Mouse (Mus musculus) intestine, embryonic 14.5 days (tissue): ENCODE measurements around the gene Hnrnpd. TPM values are rescaled to one million over a fixed set of nuclear protein-coding genes. Genes with fewer than 3 reads are reported as not detected.

Source experiments
- ATAC-seq: fragments of 200-750 bp; cut with Nextera tagmentation; replicated peaks from 2 replicates; pipeline ENCODE4 v1.8.0; 2017; ENCODE audit warnings: low read depth, moderate number of reproducible peaks, moderate TSS enrichment, moderate library complexity; ENCODE audit not compliant: low FRiP score, low TSS enrichment
- DNase-seq: peaks from one replicate; pipeline ENCODE4 v3.0.0-alpha.2; 2018; ENCODE audit warnings: low spot score
- H3K27ac ChIP-seq: fragments of 300-500 bp; sonication (generic); 2 replicates; pipeline ENCODE4 v1.5.1; 2014; ENCODE audit warnings: low read depth, mild to moderate bottlenecking, control low read depth
- H3K27me3 ChIP-seq: fragments of 300-500 bp; sonication (generic); replicated peaks from 2 replicates; pipeline ENCODE4 v1.6.1; 2014; ENCODE audit warnings: low read length, control low read depth; ENCODE audit not compliant: control insufficient read depth, insufficient read depth
- H3K36me3 ChIP-seq: fragments of 300-500 bp; sonication (generic); 2 replicates; pipeline ENCODE4 v1.6.1; 2014; ENCODE audit warnings: low read length, control low read depth; ENCODE audit not compliant: control insufficient read depth, insufficient read depth
- H3K4me1 ChIP-seq: fragments of 300-500 bp; sonication (generic); replicated peaks from 2 replicates; pipeline ENCODE4 v1.6.1; 2014; ENCODE audit warnings: low read length, control low read depth, mixed read lengths; ENCODE audit not compliant: control insufficient read depth, insufficient read depth
- H3K4me2 ChIP-seq: fragments of 300-500 bp; sonication (generic); 2 replicates; pipeline ENCODE4 v1.6.1; 2014; ENCODE audit warnings: low read length
- H3K4me3 ChIP-seq: fragments of 300-500 bp; sonication (generic); 2 replicates; pipeline ENCODE4 v1.5.1; 2014; ENCODE audit warnings: low read depth, low read length, control low read depth, mixed read lengths
- H3K9ac ChIP-seq: fragments of 300-500 bp; sonication (generic); 2 replicates; pipeline ENCODE4 v1.6.1; 2014; ENCODE audit warnings: mild to moderate bottlenecking, low read length
- H3K9me3 ChIP-seq: fragments of 300-500 bp; sonication (generic); 2 replicates; pipeline ENCODE4 v1.6.1; 2016; ENCODE audit warnings: low read length, control low read depth; ENCODE audit not compliant: control insufficient read depth
- WGBS: fragments of 180-500 bp; shearing (Covaris S2); extraction: QIAGEN DNeasy Blood & Tissue Kit; methylation state at CpG from one replicate; pipeline ENCODE4 v1.1.7; 2014; 5-methylcytosine and 5-hydroxymethylcytosine counted together
- polyA plus RNA-seq: library from polyadenylated mRNA; unstranded; fragments of >200 nt; fragmentation: Nextera tagmentation; extraction: Ambion mirVana; gene quantifications from 2 replicates; pipeline ENCODE4 v1.2.1, GENCODE M21; 2014

Gene Hnrnpd
- 142 and 148 TPM in 2 replicates for polyA plus RNA-seq

DNA sequence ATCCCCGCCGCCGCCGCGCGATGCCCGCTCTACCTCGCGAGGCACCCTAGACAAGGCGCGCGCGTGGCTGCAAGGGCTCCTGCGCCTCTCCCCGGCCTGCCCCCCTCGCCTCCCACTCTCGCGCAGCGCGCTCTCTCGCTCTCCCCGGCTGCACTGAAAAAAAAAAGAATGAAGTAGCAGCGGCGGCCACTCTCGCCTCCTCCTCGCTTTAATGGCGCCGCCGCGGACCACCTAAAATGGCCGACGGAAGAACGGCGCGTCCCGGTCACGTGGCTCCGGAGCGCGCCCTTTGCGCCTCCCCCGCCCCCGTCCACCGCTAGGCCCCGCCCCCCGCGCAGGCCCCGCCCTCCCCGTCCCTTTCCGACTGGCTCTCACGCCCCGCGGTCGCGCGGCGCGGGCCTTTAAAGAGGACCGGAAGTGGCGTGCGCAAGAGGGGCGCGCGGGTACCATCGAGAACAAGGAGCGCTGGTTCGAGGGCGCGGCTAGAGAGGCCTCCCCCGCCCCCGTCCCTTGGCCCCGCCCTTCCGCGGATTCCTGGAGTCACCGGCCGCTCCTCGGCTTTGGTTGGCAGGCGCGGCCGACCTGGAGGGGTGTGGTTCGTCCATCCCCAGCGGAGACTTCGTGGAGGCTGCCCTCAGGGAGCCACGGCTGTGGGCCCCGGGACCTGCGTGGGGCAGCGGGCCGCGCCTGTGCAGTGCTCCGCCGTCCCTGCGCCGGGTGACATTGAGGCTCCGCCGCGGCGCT lies at the start of gene Hnrnpd, which contains the start of gene 4930524J08Rik:
TSS of gene Hnrnpd (minus strand) at position 240 of the 744 bp plus-strand sequence.
TSS of gene 4930524J08Rik (plus strand) at position 363 of the 744 bp plus-strand sequence.
- peak within 1 kb of the TSS; percentile 100 for H3K27ac ChIP-seq
- under 1% methylated on average over 88 of the region's 97 CpGs for WGBS
- peak; percentile 98 for ATAC-seq

DNA sequence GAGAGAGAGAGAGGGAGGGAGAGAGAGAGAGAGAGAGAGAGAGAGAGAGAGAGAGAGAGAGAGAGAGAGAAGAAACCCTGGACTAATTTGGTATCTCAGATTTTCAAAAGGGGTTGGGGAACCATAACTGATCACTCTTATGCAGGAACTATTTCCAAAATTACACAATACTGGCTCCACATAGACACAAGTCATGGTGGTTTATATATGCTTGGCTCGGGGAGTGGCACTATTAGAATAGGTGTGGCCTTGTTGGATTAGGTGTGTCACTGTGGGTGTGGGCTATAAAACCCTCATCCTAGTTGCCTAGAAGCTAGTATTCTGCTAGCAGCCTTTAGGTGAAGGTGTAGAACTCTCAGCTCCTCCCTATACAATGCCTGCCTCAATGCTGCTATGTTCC lies 46.1 kb upstream of the Hnrnpd start:
- 63% methylated on average over 1 of the region's 1 CpGs for WGBS
- no peaks in the 10 kb centered on the region for H3K9me3 ChIP-seq
- no peak for ATAC-seq

More for the DNA sequence above, at the start of gene Hnrnpd, which contains the start of gene 4930524J08Rik:
- H3K9ac ChIP-seq: peak within 1 kb of the TSS; percentile 99
- H3K36me3 ChIP-seq: peaks cover 8% of the 10 kb centered on the region
- peak within 1 kb of the TSS; percentile 92 for H3K4me2 ChIP-seq
- peaks cover 26% of the 10 kb centered on the region for H3K4me1 ChIP-seq
- peak; percentile 96 for DNase-seq
- H3K4me3 ChIP-seq: peak within 1 kb of the TSS; percentile 92
- no peaks in the 10 kb centered on the region for H3K9me3 ChIP-seq
- no peaks in the 10 kb centered on the region for H3K27me3 ChIP-seq

DNA sequence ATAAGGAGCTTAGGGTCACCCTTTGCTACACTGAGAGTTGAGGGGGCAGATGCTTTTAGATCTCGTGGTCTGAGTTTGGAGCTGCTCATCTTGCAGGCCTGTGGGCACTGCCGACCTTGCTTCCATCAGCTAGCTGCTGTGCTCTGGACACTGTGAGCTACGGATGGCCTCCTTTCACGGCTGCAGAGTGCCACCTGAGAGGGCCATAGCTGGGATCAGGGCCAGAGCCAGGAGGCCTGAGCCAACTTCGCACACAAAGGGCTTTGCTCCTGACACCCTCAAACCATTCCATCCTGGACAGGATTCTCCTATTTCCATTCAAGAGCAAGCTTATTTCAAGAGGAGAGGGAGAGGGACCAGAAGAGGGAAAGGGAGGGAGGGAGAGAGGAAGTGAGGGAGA lies 45.7 kb upstream of the Hnrnpd start:
- H3K36me3 ChIP-seq: no peaks in the 10 kb centered on the region
- no peak overlapping the region for H3K4me3 ChIP-seq
- H3K4me1 ChIP-seq: no peaks in the 10 kb centered on the region
- H3K9me3 ChIP-seq: no peaks in the 10 kb centered on the region
- H3K27ac ChIP-seq: no peak overlapping the region
- ATAC-seq: no peak
- 73% methylated on average over 5 of the region's 5 CpGs for WGBS
- H3K9ac ChIP-seq: no peak overlapping the region
- H3K27me3 ChIP-seq: no peaks in the 10 kb centered on the region
- H3K4me2 ChIP-seq: no peak overlapping the region
- DNase-seq: no peak

More for the DNA sequence above, 46.1 kb upstream of the Hnrnpd start:
- Histone ChIP-seq H3K36me3 (no peaks in the 10 kb centered on the region), H3K4me1 (no peaks in the 10 kb centered on the region), H3K4me2 (no peak overlapping the region), H3K9ac (no peak overlapping the region), H3K4me3 (no peak overlapping the region), H3K27ac (no peak overlapping the region), H3K27me3 (no peaks in the 10 kb centered on the region)
- no peak for DNase-seq

DNA sequence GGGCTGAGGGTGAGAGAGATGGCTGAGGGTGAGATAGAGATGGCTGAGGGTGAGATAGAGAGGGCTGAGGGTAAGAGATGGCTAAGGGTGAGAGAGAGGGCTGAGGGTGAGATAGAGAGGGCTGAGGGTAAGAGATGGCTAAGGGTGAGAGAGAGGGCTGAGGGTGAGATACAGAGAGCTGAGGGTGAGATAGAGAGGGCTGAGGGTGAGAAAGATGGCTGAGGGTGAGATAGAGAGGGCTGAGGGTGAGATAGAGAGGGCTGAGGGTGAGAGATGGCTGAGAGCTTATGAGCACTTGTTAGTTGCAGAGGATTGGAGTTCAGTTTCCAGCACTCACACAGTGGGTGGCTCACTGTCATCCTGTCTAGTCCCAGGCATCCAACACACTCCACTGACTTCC lies 41.4 kb upstream of the Hnrnpd start:
- Histone ChIP-seq H3K9ac (no peak overlapping the region), H3K9me3 (no peaks in the 10 kb centered on the region), H3K4me3 (no peak overlapping the region), H3K4me2 (no peak overlapping the region), H3K27me3 (no peaks in the 10 kb centered on the region), H3K4me1 (no peaks in the 10 kb centered on the region), H3K27ac (no peak overlapping the region), H3K36me3 (no peaks in the 10 kb centered on the region)
- DNase-seq: no peak
- no peak for ATAC-seq

DNA sequence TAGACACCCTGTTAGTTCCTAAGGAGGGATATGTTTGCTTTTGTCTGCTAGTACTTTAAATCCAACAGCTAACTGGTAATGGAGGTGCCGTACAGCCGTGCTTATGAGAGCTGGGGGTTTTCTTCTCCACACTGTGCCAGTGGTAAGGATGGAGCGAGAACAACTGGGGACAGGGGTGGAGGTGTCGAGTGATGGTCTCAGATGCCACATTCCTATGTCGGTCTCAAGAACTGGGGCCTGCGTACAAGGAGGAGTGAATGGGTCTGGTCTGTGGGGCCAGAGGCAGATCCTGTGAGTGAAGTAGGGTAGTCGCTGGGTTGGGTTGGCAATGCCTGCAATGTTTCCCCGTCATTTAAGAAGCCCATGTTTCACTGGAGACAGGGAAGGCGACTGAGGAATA lies 33.9 kb upstream of the Hnrnpd start:
- no peaks in the 10 kb centered on the region for H3K9me3 ChIP-seq
- H3K4me3 ChIP-seq: no peak overlapping the region
- 88% methylated on average over 9 of the region's 9 CpGs for WGBS
- H3K27ac ChIP-seq: no peak overlapping the region
- DNase-seq: no peak
- H3K9ac ChIP-seq: no peak overlapping the region
- H3K4me2 ChIP-seq: no peak overlapping the region
- H3K27me3 ChIP-seq: no peaks in the 10 kb centered on the region
- no peaks in the 10 kb centered on the region for H3K4me1 ChIP-seq
- no peaks in the 10 kb centered on the region for H3K36me3 ChIP-seq
- no peak for ATAC-seq

DNA sequence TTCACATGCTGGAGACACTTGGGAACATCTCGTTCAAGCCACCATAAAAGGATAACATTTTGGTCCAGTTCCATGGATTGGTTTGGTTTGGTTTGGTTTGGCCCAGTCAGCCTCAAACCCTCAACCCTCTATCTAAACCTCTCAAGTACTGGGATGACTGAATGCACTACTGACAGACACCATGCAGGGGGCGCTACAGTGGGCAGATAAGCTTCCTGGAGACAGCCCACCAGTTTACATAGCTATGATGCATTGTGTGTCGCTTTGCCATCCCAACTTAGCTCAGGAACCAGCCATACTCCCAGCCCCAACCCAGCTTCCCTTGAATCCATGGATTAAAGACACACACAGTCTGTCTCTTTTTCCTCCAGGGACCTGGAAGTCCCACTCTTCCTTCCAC lies 29.7 kb upstream of the Hnrnpd start:
- no peak for DNase-seq
- Histone ChIP-seq H3K9me3 (no peaks in the 10 kb centered on the region), H3K4me2 (no peak overlapping the region), H3K27ac (no peak overlapping the region), H3K9ac (no peak overlapping the region), H3K36me3 (no peaks in the 10 kb centered on the region), H3K4me3 (no peak overlapping the region), H3K4me1 (no peaks in the 10 kb centered on the region), H3K27me3 (no peaks in the 10 kb centered on the region)
- 61% methylated on average over 3 of the region's 3 CpGs for WGBS
- ATAC-seq: no peak

DNA sequence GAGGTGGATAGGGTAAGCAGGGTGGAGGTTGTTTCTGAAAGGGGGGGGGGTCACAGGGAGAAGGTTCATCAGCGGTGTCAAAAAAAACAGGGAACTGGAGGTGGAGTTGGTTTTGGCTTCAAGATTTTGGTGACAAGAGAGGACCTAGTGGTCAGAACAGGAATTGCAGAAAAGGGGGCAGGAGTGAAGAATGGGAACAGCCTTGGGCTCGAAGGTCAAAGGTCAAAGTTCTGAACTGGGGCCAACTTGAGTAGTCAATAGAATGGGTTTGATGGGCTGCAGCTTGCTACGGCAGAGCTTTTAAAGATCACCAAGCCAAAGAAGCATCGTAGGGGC lies 28.3 kb upstream of the Hnrnpd start:
- Histone ChIP-seq H3K27me3 (no peaks in the 10 kb centered on the region), H3K9ac (no peak overlapping the region), H3K4me3 (no peak overlapping the region), H3K36me3 (no peaks in the 10 kb centered on the region), H3K9me3 (no peaks in the 10 kb centered on the region), H3K4me1 (no peaks in the 10 kb centered on the region), H3K4me2 (no peak overlapping the region), H3K27ac (no peak overlapping the region)
- no peak for ATAC-seq
- 82% methylated on average over 4 of the region's 4 CpGs for WGBS
- no peak for DNase-seq

DNA sequence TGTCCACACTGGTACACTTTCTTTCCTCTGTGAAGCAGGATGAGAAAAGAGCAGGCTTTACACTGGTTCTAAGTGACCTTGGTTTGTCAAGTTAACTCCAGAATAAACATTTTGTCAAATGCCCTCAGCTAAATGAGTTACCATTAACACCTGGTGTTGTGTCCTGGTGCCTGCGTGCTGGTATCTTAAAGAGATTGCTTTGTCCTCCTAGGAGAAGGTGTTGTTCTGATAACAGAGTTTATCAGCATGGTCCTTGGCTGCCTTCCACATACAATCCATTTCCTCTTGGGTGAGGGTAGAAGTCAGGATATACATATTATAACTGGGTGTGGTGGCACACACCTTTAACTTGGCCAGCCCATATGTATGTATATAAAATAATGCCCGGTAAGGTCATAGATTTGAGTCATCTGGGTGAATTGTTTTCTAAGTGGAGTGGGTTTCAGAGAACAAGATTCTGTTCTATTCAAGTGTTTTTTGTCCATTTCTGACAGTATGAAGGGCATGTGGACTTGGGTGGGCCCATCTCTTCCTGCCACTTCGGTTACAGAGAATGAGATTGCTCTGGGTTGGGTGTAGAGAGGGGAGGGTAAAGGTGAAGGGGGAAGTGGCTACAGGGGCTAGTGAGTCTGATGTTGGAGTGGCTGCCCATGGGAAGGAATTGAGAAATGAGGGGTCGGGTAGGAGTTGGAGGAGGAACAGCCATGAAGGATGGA lies 27.7 kb upstream of the Hnrnpd start:
- no peak overlapping the region for H3K27ac ChIP-seq
- H3K4me3 ChIP-seq: no peak overlapping the region
- no peak overlapping the region for H3K9ac ChIP-seq
- no peaks in the 10 kb centered on the region for H3K9me3 ChIP-seq
- H3K27me3 ChIP-seq: no peaks in the 10 kb centered on the region
- no peaks in the 10 kb centered on the region for H3K36me3 ChIP-seq
- H3K4me2 ChIP-seq: no peak overlapping the region
- no peak for DNase-seq
- no peaks in the 10 kb centered on the region for H3K4me1 ChIP-seq
- 76% methylated on average over 4 of the region's 4 CpGs for WGBS
- peak; percentile 70 for ATAC-seq
